Mouse (Mus musculus) activated CD4-positive, CD25-positive, alpha-beta regulatory T cell, adult 4 months (primary cell): ENCODE data around the gene Actr1b. TPM values are rescaled to one million over a fixed set of nuclear protein-coding genes. Genes with fewer than 3 reads are reported as not detected.
"Not testable (repeated sequence)": the region's sequence is repeated elsewhere in the genome, so short reads cannot be mapped to it uniquely, and the experiment has no call there.

Experiments used
- ATAC-seq: one replicate; pipeline ENCODE4 v1.8.0; 2017
- polyA plus RNA-seq, 2 experiments: library from polyadenylated mRNA; unstranded; fragments of 100-300 nt; shearing (Covaris generic); gene quantifications; one replicate each; pipeline ENCODE4 v1.2.1; 2017

Gene Actr1b
- polyA plus RNA-seq, 2 experiments from 2014 or later, result 41.9 to 51.7 TPM

DNA sequence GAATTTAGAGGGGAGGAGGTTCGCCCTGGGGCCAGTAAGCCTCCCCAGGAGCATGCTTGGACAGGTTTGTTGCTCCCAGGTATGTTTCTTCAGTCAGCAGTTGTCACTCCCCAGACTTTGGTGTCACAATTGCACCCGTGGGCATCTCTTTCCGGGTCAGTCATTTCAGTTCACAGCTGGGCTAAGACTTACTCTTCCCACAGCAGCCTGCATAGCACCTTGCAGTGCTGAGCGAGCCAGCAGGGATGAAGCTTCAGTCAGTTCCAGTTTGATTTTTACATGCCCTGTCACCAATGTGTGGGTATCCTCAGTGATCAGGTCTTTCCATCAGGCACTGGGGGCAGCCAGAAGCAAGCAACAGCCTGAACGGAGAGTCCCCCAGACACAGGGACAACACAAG lies 17.2 kb downstream of the Actr1b start:
- ATAC-seq, result no peak

DNA sequence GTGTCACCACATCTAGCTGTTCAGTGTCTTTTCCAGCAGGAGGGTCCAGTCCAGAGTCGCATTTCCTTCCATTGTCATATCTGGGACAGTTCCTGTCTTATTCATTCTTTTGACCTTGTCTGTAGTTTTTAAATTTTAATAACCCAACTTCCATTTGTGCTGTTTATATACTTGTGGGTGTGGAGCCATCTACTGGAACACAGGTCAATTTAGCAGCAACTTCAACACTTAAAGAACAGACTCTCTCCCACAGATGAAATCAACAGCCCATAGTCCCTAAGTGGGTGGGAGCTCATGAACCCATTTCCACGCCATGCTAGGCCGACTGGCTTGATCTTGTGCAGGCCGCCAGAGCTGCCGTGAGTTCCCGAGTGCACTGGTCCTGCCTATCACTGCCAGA lies 17.8 kb downstream of the Actr1b start:
- no peak for ATAC-seq

DNA sequence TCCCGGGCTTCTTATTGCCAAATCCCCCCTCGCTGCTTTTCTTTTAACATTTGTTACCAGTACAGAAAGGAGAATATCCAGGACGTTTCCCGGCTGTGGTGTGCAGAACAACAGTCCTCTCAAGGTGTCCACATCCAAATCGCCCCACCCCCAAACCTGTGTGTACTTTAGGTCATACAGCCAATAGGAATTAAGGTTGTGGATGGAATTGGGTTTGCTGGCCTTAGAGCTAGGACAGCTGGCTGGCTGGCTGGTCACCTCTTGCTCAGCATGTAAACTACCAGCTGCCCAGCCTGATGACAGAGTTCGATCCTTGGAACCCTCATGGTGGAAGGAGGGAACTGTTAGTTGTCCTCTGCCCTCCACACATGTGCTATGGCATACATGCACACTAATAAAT lies 19.4 kb downstream of the Actr1b start:
- no peak for ATAC-seq

DNA sequence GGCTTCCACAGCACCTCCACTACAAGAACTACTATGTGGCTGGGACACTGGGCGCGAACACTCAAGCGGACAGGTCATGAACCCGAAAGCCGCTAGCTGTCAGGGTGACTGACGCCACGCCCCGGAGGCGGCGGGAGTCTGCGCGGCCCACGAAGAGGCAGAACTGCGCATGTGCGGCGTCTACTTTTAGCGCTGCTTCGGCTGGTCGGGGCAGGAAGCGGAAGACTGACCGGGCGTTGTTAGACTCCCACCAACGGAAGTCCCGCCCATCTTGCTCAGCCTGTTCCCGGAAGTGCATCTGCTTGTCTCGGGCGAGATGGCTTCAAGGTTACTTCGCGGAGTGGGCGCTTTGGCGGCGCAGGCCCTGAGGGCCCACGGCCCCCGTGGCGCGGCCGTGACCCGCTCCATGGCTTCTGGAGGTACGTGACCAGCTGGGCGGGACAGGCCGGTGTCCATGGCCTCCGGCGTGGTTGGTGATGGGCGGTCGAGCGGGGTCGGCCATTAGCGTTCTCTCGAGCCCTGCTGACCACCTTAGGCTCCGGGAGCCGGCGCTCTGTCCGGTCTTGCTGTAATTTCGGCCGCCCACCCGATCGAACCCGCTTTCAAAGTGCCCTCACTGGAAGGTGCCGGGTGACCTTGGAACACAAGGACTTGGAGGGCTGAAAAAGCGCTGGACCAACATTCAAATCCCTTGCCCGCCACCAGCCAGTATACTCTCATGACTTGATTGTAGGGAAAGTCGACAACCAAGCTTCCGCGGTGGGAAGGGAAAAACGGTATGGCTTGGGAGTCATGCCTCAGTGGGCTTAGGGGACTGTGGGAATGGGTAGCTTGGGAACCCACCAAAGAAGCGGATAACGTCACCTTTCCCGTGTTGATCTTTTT lies 22.7 kb downstream of the Actr1b start, which contains the start of gene Cox5b:
Gene Cox5b (plus strand): TSS at position 179 of the 885 bp plus-strand sequence.
- ATAC-seq, result peak; percentile 98

DNA sequence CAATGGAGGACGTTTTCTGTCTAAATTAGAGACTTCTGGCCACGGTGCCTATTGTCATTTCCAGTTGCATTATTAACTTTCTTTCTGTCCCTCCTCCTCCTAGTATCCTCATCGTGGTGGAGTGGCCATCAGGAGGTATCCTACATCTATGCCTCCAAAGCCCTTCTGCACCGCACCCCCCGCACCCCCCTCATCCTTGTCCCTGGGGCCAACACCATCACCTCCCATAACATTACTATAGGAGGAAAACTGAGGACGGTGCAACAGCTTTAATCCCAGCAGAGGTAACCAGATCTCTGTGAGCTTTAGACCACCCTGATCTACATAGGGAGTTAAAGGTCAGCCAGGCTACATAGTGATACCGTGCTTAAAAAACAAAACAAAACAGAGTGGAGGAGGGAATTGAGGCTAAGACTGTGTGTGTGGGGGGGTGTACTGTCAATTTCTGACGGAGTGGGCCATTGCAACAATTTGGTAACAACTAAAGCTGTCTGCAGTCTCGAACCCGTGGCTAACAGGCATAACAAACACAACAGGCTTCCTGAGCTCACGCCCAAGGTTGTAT lies 23.5 kb downstream of the Actr1b start:
- ATAC-seq, result no peak

DNA sequence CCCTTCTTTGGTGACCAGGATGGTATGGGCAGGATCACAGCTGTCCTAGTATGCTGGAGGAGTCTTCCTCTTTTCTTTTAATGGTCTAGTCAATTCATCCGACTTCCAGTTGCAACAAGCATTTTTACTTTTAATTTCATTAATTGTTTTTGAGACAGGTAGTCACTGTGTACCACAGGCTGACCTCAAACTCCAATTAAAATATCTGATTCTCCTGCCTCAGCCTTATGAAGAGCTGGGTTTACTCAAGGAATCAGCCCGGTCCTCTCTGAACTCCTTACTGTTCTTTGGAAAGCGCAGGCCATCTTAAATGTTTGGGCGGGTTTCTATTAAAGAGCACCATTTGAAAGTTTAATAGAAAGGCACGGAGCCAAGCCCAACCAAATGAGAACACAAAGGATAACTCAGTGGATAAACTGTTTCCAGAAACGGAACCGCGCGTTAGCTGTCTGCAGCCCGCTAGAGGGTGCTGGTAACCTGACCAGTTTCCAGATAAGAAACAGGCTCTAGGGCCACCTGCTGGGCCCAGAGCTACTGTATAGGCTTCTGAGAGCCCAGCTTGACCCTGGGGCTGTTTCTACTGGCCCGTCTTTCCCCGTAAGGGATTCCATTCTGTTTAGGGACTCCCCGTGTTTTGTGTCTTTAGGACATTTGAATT lies 30.3 kb downstream of the Actr1b start:
- ATAC-seq, result peak; percentile 68

DNA sequence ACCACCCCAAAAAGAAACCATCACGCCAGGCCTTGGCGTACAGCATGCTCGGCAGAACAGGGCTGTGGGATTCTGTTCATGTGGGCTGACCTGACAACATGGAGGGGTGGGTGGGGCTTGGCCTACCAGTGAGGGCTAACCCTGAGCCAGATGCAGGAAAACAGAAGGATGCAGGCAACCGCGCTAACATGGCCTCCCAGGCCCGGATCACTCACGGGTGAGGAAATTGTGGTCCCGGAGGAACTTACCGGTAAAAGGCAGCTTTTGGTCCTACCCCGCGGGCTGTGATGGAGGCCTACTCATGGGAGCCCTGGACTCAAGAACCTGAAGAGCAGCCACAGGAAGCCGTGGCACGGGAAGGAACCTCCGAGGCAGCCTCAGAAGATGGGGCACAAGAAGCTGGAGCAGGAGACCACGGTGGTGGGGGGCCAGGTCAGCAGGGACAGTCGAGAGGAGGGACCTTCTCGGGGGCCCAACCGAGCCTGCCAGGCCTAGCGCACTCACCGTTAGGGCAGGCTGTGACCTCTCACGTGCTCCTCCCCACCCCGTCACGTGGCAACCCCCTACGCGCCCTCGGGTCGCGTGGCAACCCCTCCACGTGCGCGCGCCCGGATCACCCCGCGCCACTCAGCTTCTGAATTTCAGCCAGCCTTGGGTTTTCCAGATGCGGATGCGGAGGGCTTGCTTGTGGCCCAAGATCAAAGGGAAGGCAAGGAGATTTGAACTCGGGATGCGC lies 31.4 kb downstream of the Actr1b start, which contains the start of gene Fam178b:
Gene Fam178b (minus strand): TSS at position 564 of the 736 bp plus-strand sequence.
- ATAC-seq, result no peak

DNA sequence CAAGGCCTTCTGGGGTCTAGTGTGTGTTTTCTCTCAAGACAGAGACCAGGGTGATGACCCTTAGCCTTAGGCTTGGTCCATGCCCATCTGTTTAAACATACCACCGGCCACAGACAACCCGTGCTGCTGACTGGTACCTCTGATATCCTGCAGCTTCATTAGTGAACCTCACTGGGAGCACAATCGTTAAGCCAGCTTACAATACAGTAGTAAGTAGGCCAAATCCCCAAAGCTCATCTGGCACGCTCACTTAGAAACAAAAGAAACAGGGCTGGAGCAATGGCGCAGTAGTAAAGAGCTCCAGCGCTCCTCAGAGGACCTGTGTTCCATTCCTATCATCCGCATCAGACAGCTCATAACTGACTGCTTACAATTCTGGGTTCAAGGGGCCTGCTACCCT lies 33.3 kb downstream of the Actr1b start:
- no peak for ATAC-seq

DNA sequence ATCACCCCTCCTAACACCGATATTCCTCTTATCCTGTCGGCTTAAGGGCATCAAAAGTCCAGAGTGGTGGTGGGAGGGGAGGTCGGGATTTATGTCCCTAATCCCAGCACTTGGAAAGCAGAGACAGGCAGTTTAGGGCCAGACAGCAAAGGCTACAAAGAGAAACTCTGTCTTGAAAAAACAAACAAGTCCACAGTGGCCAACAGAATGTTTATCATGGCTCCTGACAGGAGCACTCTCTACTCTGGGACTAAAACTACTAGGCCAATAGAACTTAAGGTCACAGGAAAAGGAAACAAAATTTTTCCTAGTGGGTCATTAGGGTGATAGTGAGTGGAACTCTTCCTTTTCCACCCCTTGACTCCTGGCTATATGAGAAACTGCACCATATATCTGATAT lies 39.3 kb downstream of the Actr1b start:
- no peak for ATAC-seq

DNA sequence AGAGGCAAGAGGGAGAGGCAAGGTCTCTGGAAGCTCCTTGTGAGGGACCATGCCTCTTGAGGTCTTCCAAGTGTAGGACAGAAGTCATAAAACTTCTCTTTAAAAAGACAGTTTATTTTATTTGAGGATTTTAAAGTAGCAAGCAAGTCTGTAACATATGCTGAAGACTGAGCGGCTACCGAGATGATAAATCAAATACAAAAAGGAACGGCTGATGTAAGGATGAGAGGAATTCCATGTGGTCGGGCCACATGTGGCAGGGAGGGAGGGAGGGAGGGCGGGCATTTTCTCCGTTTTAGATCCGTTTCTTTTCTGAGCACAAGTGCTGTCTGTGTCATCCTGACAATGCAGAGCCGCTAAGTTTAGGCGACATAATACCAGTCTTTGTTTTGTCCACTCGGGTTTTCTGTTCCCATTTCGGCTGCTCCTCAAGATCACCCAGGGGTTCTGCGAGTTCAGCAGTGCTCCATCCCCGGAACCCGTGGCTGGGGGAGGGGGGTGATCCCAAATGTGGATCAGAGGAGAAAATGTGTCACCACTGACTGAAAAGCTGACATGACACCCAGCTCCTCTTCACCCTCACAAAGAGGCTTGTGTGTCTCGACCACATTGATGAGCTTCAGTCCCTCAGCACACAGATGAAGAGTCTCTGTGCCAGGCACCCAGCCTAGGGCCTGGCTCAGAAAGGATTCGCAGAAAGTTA lies 41.4 kb downstream of the Actr1b start:
- ATAC-seq, result no peak

DNA sequence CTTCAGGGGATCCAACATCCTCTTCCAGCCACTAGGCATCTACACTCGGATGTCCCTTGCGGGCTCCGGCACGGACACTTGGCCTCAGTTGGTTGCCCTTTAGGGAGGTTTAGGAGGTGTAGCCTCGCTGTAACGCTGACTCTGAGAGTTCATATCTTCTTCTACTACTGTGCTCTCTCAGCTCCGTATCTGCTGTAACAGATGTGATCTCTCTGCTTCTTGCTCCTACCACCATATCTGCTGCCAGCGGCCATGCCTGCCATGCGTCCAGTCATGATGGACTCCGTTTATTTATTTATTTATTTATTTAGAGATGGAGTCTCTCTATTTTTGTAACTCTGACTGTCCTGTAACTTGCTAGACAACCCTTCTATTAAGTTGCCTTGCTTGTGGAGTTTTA lies 43.0 kb downstream of the Actr1b start:
- ATAC-seq, result no peak

DNA sequence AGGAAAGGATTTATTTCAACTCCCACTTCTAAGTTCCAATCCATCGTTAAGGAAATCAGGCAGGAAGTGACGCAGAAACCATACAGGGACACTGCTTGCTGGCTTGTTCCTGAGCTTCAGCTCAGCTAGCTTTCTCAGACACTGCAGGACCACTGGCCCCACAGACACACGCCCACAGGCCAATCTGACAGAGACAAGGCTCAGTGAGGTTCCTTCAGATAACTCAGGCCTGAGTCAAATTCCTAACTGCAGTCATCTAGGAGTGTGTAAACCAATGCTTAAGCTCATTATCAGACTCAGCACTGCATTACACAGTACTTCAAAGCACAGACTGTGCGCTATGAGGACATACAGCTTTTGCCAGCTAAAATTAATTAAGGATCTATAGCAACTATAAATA lies 44.0 kb downstream of the Actr1b start:
- ATAC-seq, result no peak

DNA sequence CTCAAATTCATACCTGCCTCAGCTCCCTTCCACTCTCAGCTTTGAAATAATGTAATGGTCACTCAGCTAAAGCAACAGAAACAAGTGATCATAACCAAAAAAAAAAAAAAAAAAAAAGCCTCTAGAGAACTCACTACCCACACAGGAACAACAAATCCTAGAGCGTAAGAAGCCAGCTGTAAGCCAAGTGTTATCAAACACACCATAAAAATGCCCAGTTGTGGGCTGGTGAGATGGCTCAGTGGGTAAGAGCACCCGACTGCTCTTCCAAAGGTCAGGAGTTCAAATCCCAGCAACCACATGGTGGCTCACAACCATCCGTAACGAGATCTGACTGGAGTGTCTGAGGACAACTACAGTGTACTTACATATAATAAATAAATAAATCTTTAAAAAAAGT lies 46.2 kb downstream of the Actr1b start:
- ATAC-seq, result not testable (repeated sequence)

DNA sequence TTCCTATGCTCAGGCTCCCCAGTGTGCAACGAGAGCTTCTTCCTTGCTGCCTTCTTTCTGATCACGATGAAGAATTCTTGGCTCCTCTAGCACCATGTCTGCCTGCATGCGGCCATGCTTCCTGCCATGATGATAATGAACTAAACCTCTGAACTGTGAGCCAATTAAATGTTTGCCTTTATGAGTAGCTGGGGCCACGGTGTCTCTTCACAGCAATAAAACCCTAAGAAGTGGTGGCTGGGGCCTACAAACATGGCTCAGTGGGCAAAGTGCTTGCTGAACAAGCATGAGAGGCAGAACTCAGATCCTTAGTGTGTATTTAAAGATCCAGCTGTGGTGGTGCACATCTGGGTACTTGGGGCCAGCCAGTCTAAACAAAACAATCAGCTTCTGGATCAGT lies 48.3 kb downstream of the Actr1b start:
- no peak for ATAC-seq

DNA sequence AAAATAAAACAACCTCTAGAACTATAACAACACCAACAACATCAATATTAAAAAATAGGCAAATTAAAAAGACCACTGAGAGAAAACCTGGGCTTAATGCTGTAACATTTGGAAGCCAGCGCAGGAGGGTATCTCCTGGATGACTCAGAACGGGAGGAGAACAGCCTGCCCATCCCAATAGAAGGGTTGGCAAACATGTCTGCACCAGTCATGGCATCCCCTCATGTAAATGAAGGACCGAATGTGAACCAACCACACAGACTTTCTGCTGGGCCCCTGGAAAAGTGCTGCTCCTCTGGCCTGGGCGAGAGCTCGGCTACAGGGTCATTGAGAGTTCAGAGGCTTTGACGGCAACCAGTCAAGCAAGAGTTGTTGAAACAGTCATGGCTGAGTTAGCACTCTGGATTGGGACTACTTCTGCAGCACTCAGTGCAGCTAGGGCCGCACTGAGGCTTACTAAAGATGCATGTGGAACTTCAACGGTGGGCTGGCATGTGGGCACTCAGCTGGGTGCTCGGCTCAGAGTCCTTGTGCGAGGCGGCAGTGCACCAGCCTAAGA lies 49.0 kb downstream of the Actr1b start:
- ATAC-seq, result no peak

DNA sequence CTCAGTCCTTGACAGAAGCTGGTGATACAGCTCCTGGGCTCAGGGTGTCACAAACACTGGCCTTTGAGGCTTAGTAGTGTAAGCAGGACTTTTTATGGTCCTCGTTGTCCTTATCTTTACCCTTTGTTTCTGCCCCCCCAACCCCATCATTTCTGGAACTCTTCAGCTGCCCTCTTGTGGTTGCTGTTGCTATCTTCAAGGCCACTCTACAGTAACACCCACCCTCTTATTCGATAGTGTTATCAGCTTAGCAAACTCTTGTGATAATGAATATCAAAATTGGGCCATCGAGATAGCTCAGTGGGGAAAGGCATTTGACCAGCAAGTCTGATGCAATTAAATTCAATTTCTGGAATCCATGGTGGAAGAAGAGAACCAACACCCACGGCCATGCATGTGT lies 49.8 kb downstream of the Actr1b start:
- ATAC-seq, result no peak

DNA sequence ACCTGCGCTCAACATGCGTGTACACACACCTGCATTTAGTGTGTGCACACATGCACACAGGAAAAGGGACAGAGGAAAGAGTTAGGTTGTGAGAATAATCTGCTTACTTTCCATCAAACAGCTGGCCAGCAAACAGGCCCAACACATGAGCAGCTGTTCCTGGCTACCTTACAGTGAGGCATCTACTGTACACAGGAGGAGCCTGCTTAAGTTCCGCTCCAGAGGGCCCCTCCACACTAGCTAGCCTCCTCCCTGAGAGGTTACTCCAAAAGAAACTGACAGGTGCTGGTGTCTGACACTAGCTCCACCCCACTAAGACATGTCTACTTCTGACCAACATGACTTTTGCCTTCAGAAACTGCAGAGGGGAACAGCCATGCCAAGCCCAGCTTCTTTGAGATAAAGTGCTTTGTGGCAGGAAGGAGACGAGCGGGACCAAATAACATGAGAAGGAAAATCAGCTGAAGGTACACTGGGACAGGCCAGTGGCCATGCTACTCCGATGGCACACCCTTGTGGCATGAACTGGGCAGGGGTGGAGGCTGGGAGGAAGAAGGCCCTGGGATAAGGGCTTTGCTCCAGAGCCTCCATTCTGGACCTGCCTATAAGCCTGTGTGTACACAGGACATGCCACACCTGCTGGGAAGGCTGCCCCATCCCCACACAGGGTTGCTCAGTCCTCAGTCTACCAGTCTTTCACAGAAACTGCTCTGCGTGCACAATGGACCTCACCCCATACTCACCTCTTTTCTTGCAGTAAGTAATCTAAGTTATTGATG lies 55.4 kb downstream of the Actr1b start:
- ATAC-seq, result no peak

DNA sequence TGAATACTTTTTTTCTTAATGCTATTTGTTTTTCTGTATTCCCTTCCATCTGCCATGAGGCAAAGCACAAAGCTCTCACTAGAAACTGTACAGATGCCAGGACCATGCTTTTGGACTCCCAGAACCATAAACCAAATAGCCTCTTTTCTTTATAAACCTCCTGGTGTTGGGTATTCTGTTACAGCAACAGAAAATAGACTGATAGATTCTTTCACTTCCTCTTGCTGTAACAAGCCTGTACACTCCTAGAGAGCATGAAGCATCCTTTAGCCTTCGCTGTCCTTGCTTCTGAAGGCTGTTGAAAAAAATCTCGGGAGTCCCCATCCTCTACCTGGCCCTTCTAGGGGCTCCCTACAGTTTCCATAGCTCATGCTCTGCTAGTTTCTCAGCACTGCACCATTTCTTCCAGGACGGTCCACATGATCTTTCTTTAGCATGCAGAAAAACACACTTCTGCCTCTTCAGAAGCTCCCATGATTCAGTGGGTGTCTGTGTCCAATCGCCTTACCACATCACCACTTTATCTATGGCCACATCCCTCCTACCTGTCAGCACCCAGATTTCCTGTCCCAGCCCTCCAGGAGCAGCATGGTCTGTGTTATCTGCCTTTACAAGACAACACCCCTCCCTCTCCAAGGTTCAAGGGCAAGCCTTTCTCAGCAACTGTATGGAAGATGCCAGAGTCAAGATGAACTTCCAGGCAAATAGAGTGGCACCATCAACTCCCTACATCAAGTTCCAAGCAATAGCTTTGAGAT lies 56.4 kb downstream of the Actr1b start:
- no peak for ATAC-seq

DNA sequence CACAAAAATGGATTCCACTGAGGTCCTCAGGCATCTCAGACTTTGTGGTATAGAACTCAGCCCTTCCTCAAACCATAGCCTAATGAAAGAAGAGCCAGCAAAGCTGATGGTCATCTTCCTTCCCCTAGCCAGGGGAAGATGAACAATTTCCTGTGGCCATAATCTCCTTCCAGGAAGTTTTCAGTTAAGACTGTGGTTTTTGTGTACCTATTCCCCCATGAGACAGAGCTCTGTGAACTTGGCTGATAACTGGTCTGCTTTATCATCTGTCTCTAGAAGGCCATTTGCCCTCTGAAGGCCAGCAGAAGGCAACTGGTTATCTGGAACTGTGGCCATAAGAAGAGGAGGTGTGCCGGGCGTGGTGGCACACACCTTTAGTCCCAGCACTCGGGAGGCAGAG lies 58.0 kb downstream of the Actr1b start:
- no peak for ATAC-seq

DNA sequence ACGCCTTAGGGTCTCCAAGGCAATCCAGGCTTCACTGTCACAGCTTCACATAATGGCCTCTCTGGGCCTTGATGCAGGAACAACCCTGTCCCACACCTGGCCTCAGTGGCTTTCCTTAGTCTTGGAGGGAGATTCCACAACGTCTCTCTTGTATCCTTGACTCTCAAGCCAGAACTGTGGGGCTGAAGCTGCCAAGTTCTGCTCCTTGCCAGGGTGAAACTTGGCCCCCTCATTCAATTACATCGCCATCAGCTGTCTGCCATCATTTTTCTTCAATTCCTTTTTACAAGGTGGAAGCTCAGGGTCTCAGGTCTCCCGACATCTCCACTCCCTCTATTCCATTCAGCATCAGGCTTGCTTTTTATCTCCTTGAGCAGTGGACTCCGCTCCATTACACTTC lies 59.2 kb downstream of the Actr1b start:
- no peak for ATAC-seq
